Mouse (Mus musculus) bone marrow, adult 2 months (tissue): ENCODE results near the gene Josd2. TPM values are rescaled to one million over a fixed set of nuclear protein-coding genes. Genes with fewer than 3 reads are reported as not detected.

Experiments
- H3K27ac ChIP-seq: fragments of 200-500 bp; 2 replicates; pipeline ENCODE4 v1.5.1; 2012; ENCODE audit warnings: low read depth, mild to moderate bottlenecking, control low read depth, inconsistent platforms, low read length; ENCODE audit not compliant: control insufficient read depth, poor library complexity, insufficient read depth
- H3K4me1 ChIP-seq: fragments of 200-500 bp; 2 replicates; pipeline ENCODE4 v1.6.1; 2011; ENCODE audit warnings: low read length; ENCODE audit not compliant: control insufficient read depth, insufficient read depth
- H3K4me3 ChIP-seq: fragments of 200-500 bp; replicated peaks from 2 replicates; pipeline ENCODE3; 2011; ENCODE audit warnings: mild to moderate bottlenecking, low read depth, low read length, control low read depth; ENCODE audit not compliant: control insufficient read depth
- CTCF ChIP-seq: fragments of 200-500 bp; IDR thresholded peaks from 2 replicates; pipeline ENCODE4 v1.5.1; 2011; ENCODE audit warnings: low read length, control low read depth; ENCODE audit not compliant: control insufficient read depth, insufficient read depth
- POLR2A ChIP-seq: fragments of 200-500 bp; IDR thresholded peaks from 2 replicates; pipeline ENCODE4 v1.6.1; 2011; ENCODE audit warnings: low read depth, mild to moderate bottlenecking, control low read depth, low read length, borderline replicate concordance; ENCODE audit not compliant: control insufficient read depth
- whole genome bisulfite sequencing: fragments of 180-500 bp; shearing (Covaris S2); methylation state at CpG from one replicate; pipeline ENCODE4 v1.1.7; 2018; 5-methylcytosine and 5-hydroxymethylcytosine counted together
- polyA plus RNA-seq: library from polyadenylated mRNA; stranded (reverse); fragments of >200 nt; gene quantifications from 2 replicates; pipeline ENCODE4 v1.2.4, GENCODE M21; 2011; ENCODE audit warnings: low replicate concordance; ENCODE audit not compliant: missing spikeins, insufficient read depth, insufficient read length

Gene Josd2
- polyA plus RNA-seq, 1 experiment: 154 TPM

DNA sequence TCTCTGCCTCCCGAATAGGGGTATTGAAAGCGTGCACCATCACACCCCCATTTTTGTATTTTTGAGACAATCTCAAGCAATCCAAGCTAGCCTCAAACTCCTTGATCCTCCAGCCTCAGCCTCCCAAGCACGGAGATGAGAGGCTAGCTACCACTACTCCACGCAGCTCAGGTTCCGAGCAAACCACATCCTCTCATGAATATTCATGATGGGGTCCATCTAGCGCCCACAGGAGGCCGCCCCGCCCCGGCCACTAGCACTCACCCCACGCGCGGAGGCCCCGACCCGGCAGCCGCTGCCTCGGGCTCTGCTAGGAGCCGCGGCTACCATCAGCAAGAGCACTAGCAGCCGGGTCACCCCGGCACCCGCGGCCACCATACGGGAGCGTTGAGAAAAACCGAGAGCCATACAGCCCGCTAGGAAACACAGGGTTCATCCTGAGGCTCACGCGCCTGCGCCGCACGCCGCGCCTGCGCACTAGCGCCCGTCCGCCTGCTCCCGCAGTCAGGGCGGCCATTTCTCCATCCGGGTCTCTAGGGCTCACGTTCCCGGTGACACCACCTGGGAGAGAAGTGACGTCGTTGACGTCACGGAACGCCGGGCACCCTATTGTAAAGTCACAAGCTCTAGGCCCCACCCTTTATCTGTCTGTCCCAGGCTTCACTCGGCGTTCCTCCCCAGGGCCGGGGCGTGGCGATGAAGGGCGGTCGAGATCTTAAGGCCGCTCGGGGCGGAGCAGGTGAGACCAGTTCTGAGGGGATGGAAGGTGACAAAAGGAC is 28.4 kb downstream of the Josd2 start, which contains the start of the genes Emc10 and Fam71e1:
Gene Emc10, minus strand, starts transcription at position 538 of the 779 bp plus-strand sequence.
Gene Fam71e1, plus strand, starts transcription at position 590 of the 779 bp plus-strand sequence.
- Histone ChIP-seq H3K27ac (peak within 1 kb of the TSS; percentile 95), H3K4me3 (peak within 1 kb of the TSS; percentile 80), H3K4me1 (no peaks in the 10 kb centered on the region; the same call in 1 of the 2 replicates)
- TF ChIP-seq POLR2A: peak; percentile 52
- no peak for TF ChIP-seq CTCF
- under 1% methylated on average over 58 of the region's 58 CpGs for WGBS

DNA sequence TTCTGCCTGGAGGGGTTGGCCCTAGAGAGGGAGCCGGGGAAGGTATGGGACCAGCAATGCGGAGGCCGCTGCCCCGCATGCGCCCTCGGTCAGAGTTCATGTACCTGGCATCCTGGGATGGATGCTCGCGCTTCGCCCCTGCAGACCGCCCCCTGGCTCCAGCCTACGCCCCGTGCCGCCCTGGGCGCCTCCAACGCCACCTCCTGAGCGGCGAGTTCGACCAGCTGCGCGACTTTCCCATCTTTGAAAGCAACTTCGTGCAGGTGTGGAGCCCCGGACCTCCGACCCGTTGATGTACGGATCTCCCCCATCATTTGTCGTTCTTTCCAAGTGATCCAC is 29.0 kb downstream of the Josd2 start:
- TF ChIP-seq POLR2A (no peak), CTCF (peak; percentile 13; the same call in 1 of the 2 replicates)
- H3K4me3 ChIP-seq: peak overlapping the region; percentile 80
- no peaks in the 10 kb centered on the region; the same call in 1 of the 2 replicates for H3K4me1 ChIP-seq
- WGBS: 2% methylated on average over 26 of the region's 26 CpGs
- peak overlapping the region; percentile 95 for H3K27ac ChIP-seq

DNA sequence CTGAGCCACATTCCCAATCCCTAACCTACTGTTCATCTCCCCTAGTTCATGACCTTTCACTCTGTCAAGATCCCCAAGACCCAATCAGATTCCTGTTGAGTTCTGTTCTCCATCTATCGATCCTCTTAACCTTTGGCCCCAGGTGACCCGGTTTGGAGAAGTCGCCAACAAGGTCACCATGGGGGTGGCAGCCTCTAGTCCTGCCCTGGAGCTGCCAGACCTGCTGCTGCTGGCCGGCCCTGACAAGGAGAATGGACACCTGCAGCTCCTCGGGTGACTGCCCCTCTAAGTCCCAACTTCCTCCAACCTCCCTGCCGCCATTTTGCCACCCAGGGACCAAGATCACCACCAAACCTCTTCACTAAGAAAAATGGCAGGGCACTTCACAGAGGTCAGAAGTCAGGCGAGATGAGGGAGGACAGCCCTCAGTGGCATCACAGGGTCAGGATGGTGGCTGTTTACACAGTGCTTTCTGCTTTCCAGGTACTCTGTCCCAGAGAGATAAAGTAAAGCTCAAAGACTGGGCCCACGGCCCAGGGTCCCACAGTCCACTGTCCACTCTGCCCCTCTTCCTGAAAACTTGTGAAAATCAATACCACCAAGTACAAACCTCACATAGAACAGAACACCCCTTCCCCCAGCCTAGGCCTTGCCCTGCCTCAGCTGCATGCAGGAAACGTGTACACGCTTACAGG is 29.7 kb downstream of the Josd2 start:
- Histone ChIP-seq H3K4me3 (no peak overlapping the region), H3K27ac (no peak overlapping the region; the same call in 1 of the 2 replicates), H3K4me1 (no peaks in the 10 kb centered on the region; the same call in 1 of the 2 replicates)
- TF ChIP-seq POLR2A (no peak), CTCF (no peak)
- WGBS: 86% methylated on average over 10 of the region's 10 CpGs

DNA sequence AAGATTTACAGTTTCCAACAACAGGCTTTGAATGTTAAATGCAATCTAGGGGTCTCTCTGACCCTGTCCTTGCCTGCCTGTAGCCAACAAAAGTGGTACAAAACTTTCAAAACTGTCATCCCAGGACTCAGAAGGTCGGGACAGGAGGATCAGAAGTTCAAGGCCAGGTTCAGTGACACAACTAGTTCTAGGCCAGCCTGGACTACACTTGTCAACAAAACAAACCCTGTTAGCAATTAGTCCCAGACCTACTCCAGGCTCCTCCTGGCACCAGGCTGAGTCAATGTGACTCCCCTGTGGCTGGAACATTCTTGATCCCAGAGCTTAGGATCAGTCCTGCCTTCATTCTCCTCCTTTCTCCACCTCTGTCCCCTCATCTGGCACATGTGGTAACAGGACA is 31.1 kb downstream of the Josd2 start:
- H3K4me1 ChIP-seq: no peaks in the 10 kb centered on the region; the same call in 1 of the 2 replicates
- TF ChIP-seq POLR2A (no peak), CTCF (no peak)
- WGBS: 65% methylated on average over 1 of the region's 1 CpGs

GRCm38 (mm10) chr7:44500046-44500445 is 32.3 kb downstream of the Josd2 start:
- Histone ChIP-seq H3K27ac (no peak overlapping the region), H3K4me1 (no peaks in the 10 kb centered on the region; the same call in 1 of the 2 replicates), H3K4me3 (no peak overlapping the region)
- 72% methylated on average over 20 of the region's 20 CpGs for WGBS
- no peak for TF ChIP-seq POLR2A
- no peak for TF ChIP-seq CTCF

More for the DNA sequence above, 31.1 kb downstream of the Josd2 start:
- Histone ChIP-seq H3K27ac (no peak overlapping the region), H3K4me3 (no peak overlapping the region)

DNA sequence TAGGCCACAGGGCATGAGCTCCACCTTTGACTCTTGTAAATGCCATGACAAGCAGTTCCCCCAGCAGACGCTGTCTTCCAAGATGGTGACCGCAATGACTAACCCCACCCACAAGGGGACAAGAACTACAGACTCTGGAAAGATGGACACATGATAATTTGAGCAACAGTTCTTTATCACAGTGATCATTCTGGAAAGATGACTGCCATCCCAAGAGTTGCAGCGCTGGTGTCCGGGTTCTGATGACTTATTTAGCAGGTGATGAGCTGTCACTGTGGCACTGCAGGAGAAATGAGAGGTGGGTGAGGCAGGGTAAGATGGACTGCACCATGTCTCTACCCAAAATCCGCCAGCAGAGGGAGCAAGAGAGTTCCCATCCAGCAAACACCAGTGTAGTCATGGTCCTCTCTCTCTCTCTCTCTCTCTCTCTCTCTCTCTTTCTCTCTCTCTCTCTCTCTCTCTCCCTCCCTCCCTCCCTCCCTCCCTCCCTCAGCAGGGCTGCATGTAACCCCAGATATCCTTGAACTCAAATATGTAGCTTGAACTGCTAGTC is 33.9 kb downstream of the Josd2 start:
- H3K4me3 ChIP-seq: no peak overlapping the region
- TF ChIP-seq CTCF (peak; percentile 87), POLR2A (no peak)
- H3K4me1 ChIP-seq: no peaks in the 10 kb centered on the region
- no peak overlapping the region for H3K27ac ChIP-seq
- 20% methylated on average over 5 of the region's 5 CpGs for WGBS

DNA sequence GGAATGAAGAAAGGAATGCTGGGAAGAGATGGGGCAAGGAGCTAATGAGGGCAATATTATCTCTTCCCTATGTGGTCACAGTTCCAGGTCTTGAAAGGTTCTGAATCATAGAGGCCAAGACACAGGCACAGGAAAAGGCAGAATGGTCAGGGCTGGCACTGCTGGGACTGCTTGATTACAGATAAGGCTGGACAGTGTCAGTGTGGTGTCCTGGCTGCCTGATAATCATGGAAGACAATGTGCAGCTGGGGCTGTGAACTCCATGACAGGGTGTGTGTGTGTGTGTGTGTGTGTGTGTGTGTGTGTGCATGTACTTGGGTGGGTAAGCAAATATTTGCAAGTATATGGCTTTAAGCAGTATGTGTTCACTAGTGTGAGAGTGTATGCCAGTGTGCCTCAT is 39.7 kb downstream of the Josd2 start:
- Histone ChIP-seq H3K27ac (no peak overlapping the region), H3K4me3 (no peak overlapping the region), H3K4me1 (no peaks in the 10 kb centered on the region)
- no peak for TF ChIP-seq CTCF
- no peak for TF ChIP-seq POLR2A

DNA sequence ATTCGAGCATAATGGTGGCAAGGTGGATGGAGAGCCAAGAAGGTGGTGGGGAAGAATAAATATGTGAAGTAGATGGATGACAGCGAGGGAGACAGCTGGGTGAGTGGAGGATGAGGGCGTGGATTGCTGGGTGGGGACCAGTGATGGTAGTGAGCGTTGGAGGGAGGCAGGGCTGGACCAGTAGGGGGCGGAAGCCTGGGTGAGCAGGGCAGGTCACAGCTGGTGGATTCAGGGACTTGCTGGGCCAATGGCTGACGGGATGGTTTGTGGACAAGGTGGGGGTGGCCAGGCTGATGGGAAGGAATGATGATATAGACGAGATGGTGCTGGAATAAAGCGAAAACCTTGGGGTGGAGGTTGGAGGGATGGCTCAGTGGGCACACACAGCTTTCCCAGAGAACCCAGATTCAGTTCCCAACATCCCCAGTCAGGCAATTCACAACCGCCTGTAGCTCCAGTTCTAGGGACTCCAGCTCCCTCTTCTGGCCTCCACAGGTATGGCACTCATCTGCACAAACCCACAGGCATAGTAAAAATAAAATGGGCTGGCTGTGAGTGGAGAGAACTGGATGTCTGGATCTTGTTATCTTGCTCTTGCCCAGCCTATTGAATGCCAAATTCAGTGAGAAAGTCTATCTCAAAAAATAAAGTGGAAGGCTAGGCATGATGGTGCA is 51.6 kb downstream of the Josd2 start:
- TF ChIP-seq CTCF (peak; percentile 32; the same call in 1 of the 2 replicates), POLR2A (no peak)
- 65% methylated on average over 9 of the region's 9 CpGs for whole genome bisulfite sequencing
- no peaks in the 10 kb centered on the region for H3K4me1 ChIP-seq
- H3K4me3 ChIP-seq: no peak overlapping the region
- H3K27ac ChIP-seq: no peak overlapping the region
